ENCODE assay signal across 10 mouse cellular contexts in the genomic region with DNA sequence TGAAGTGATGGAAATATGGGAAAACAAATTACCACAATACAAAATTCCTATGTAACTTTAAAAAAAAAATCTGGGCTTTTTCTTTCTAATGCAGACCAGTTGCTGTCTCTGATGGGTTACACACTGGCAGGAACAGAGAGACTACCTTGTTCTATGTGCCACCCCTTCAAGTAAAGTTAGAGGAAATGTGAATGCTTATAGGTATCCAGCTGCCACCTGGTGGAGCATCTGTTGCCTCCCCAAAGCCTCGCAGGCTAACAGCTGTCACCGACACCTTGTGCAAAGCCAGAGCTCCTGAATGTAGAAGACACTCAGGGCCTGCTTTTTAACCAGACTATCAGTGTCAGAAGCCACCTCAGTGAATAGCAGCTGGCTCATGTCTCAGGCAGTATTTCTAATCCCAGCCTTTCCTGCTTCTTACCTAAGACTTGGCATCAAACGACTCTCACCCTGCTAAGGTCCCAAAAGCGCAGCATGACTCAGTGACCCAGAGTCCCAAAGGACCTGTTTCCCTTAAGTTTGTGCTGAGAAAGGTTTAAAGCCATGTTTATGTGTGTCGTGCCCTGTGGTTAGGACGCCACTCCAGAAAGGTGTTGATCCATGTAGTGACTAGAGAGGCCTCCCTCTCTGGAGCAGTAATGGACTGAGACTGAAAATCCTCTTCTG.
A peak's percentile ranks its signal among the peaks of the same experiment; 100 is the strongest.
DNase-seq lines count a peak whose midpoint lies in the region; ATAC-seq and TF ChIP-seq lines count a peak whose summit lies in the region.
"Had no signal": no experiment of that assay in that cellular context is flagged by ENCODE, and none has a peak within 500 bp of the region (broad histone marks: within the 10 kb centered on the region; RNA-seq: fewer than 3 reads in every experiment).

No protein-coding gene starts in this region.

- DNase-seq in heart, adult 2 months: no peak
- no peak for DNase-seq in heart, postnatal 25 days (ENCODE audit: low spot score)
- peak; percentile 59 for DNase-seq in midbrain, embryonic 14.5 days
- no peak for DNase-seq in midbrain, embryonic 10.5 days (ENCODE audit: low spot score)
- DNase-seq in embryo, embryonic 10.5 days (ENCODE audit: low spot score): peak; percentile 27
- peak; percentile 54 for DNase-seq in lung, postnatal 25 days (ENCODE audit: low spot score)
- no peak for DNase-seq in forebrain, embryonic 14.5 days (ENCODE audit: low spot score)

- H3K79me2 ChIP-seq in heart, adult 2 months (replicated peaks; ENCODE audit: control insufficient read depth, insufficient read depth, low read length): no peaks in the 10 kb centered on the region

- H3K27ac ChIP-seq in heart, adult 2 months: no peak overlapping the region
- H3K27ac ChIP-seq in midbrain, embryonic 14.5 days (replicated peaks; ENCODE audit: low read depth, low read length): no peak overlapping the region
- no peak overlapping the region for H3K27ac ChIP-seq in midbrain, embryonic 10.5 days (replicated peaks)
- no peak overlapping the region for H3K27ac ChIP-seq in forebrain, embryonic 14.5 days (ENCODE audit: low read depth, low read length)
- H3K27ac ChIP-seq: hindbrain, embryonic 15.5 days had no signal

- H3K27me3 ChIP-seq in heart, adult 2 months (ENCODE audit: control insufficient read depth, insufficient read depth, low read length): no peaks in the 10 kb centered on the region
- H3K27me3 ChIP-seq in midbrain, embryonic 14.5 days (ENCODE audit: control insufficient read depth, insufficient read depth, low read length): no peaks in the 10 kb centered on the region
- no peaks in the 10 kb centered on the region for H3K27me3 ChIP-seq in midbrain, embryonic 10.5 days (ENCODE audit: low read depth, poor library complexity, severe bottlenecking)
- no peaks in the 10 kb centered on the region for H3K27me3 ChIP-seq in forebrain, embryonic 14.5 days (replicated peaks; ENCODE audit: control insufficient read depth, insufficient read depth, low read length)
- H3K27me3 ChIP-seq: hindbrain, embryonic 15.5 days had no signal

- ATAC-seq in midbrain, embryonic 14.5 days (ENCODE audit: low FRiP score, low TSS enrichment): no peak; the same call in 1 of the 2 replicates
- ATAC-seq in cerebellum, adult (ENCODE audit: insufficient number of reproducible peaks, low FRiP score, low TSS enrichment): no peak
- ATAC-seq in forebrain, embryonic 14.5 days: no peak

- peaks cover 8% of the 10 kb centered on the region for H3K4me1 ChIP-seq in heart, adult 2 months (ENCODE audit: control insufficient read depth, insufficient read depth, low read length)
- H3K4me1 ChIP-seq in midbrain, embryonic 14.5 days (ENCODE audit: control insufficient read depth, insufficient read depth, low read length): no peaks in the 10 kb centered on the region
- H3K4me1 ChIP-seq in midbrain, embryonic 10.5 days: no peaks in the 10 kb centered on the region
- H3K4me1 ChIP-seq in forebrain, embryonic 14.5 days (ENCODE audit: control insufficient read depth, insufficient read depth, low read length): no peaks in the 10 kb centered on the region
- H3K4me1 ChIP-seq: hindbrain, embryonic 15.5 days had no signal

- no peak for TF ChIP-seq POLR2A in heart, adult 2 months (IDR thresholded peaks at IDR 0.05; ENCODE audit: insufficient read depth, low read depth, low read length)

- H3K4me3 ChIP-seq in heart, adult 2 months: no peak overlapping the region
- no peak overlapping the region for H3K4me3 ChIP-seq in midbrain, embryonic 14.5 days (replicated peaks; ENCODE audit: low read depth, low read length)
- no peak overlapping the region for H3K4me3 ChIP-seq in midbrain, embryonic 10.5 days
- H3K4me3 ChIP-seq in forebrain, embryonic 14.5 days (ENCODE audit: low read depth, low read length): no peak overlapping the region
- H3K4me3 ChIP-seq: hindbrain, embryonic 15.5 days had no signal

- intact Hi-C loops in heart, adult 2 months (cut with DNase I): no loop called here
- intact Hi-C loops in heart, postnatal 25 days (cut with DNase I): loop anchor here (5.0 to 10.0 kb wide), 2 partner anchors 92 to 680 kb away; no protein-coding TSS in a partner anchor

- no peak overlapping the region for H3K9ac ChIP-seq in heart, adult 2 months (ENCODE audit: low read depth, low read length)
- no peak overlapping the region for H3K9ac ChIP-seq in midbrain, embryonic 14.5 days (replicated peaks; ENCODE audit: low read length)
- no peak overlapping the region for H3K9ac ChIP-seq in forebrain, embryonic 14.5 days (ENCODE audit: low read length)
- H3K9ac ChIP-seq: hindbrain, embryonic 15.5 days had no signal

- 63% methylated on average over 6 of the region's 6 CpGs for WGBS in heart, adult 2 months
- 83% methylated on average over 6 of the region's 6 CpGs for WGBS in midbrain, embryonic 14.5 days
- 82% methylated on average over 6 of the region's 6 CpGs for WGBS in midbrain, embryonic 10.5 days
- WGBS in forebrain, embryonic 14.5 days: 79% methylated on average over 6 of the region's 6 CpGs

- no peak overlapping the region for H3K4me2 ChIP-seq in midbrain, embryonic 14.5 days (ENCODE audit: low read length)
- H3K4me2 ChIP-seq in forebrain, embryonic 14.5 days (ENCODE audit: low read length): no peak overlapping the region
- H3K4me2 ChIP-seq: hindbrain, embryonic 15.5 days; liver, embryonic 11.5 days had no signal

- no peaks in the 10 kb centered on the region for H3K9me3 ChIP-seq in midbrain, embryonic 14.5 days (ENCODE audit: control insufficient read depth, low read length)
- no peaks in the 10 kb centered on the region for H3K9me3 ChIP-seq in midbrain, embryonic 10.5 days (replicated peaks)
- H3K9me3 ChIP-seq in forebrain, embryonic 14.5 days (replicated peaks; ENCODE audit: control insufficient read depth, low read length): no peaks in the 10 kb centered on the region
- H3K9me3 ChIP-seq: hindbrain, embryonic 15.5 days had no signal

- TF ChIP-seq EP300 in heart, adult 2 months (IDR thresholded peaks at IDR 0.05; ENCODE audit: insufficient read depth, low read depth, low read length): no peak

- no peaks in the 10 kb centered on the region for H3K36me3 ChIP-seq in heart, adult 2 months (ENCODE audit: control insufficient read depth, insufficient read depth, low read length)
- no peaks in the 10 kb centered on the region for H3K36me3 ChIP-seq in midbrain, embryonic 14.5 days (ENCODE audit: control insufficient read depth, insufficient read depth, low read length)
- no peaks in the 10 kb centered on the region for H3K36me3 ChIP-seq in midbrain, embryonic 10.5 days
- H3K36me3 ChIP-seq in forebrain, embryonic 14.5 days (ENCODE audit: control insufficient read depth, insufficient read depth, low read length): no peaks in the 10 kb centered on the region
- H3K36me3 ChIP-seq: hindbrain, embryonic 15.5 days had no signal

- peak; percentile 50 for TF ChIP-seq CTCF in heart, adult 2 months (IDR thresholded peaks at IDR 0.05)

Comparison
In these comparisons a context has a peak if more than half of its experiments do, and no peak if none do; other contexts are left out.
1. DNase-seq: peak in midbrain, embryonic 14.5 days (single experiment), embryo, embryonic 10.5 days (single experiment) and lung, postnatal 25 days (single experiment); none in heart, adult 2 months (0 of 2), heart, postnatal 25 days (single experiment), midbrain, embryonic 10.5 days (single experiment) and forebrain, embryonic 14.5 days (single experiment).